Mouse (Mus musculus) heart, embryonic 16.5 days (tissue): ENCODE data around the gene L3mbtl3. TPM values are rescaled to one million over a fixed set of nuclear protein-coding genes. Genes with fewer than 3 reads are reported as not detected.

Experiments used
- ATAC-seq: fragments of 200-750 bp; cut with Nextera tagmentation; replicated peaks from 2 replicates; pipeline ENCODE4 v1.8.0; 2017; ENCODE audit warnings: moderate number of reproducible peaks; ENCODE audit not compliant: insufficient read depth, low FRiP score; ENCODE audit errors: extremely low read depth
- H3K27ac ChIP-seq: fragments of 300-500 bp; sonication (generic); 2 replicates; pipeline ENCODE4 v1.5.1; 2014; ENCODE audit warnings: mild to moderate bottlenecking, low read length, control low read depth, moderate library complexity
- H3K27me3 ChIP-seq: fragments of 300-500 bp; sonication (generic); 2 replicates; pipeline ENCODE4 v1.6.1; 2014; ENCODE audit warnings: low read length, mixed read lengths; ENCODE audit not compliant: control insufficient read depth, insufficient read depth
- H3K36me3 ChIP-seq: fragments of 300-500 bp; sonication (generic); 2 replicates; pipeline ENCODE4 v1.6.1; 2014; ENCODE audit not compliant: control insufficient read depth, insufficient read depth
- H3K4me1 ChIP-seq: fragments of 300-500 bp; sonication (generic); 2 replicates; pipeline ENCODE4 v1.6.1; 2014; ENCODE audit warnings: low read length, mixed read lengths; ENCODE audit not compliant: control insufficient read depth, insufficient read depth
- H3K4me2 ChIP-seq: fragments of 300-500 bp; sonication (generic); 2 replicates; pipeline ENCODE4 v1.6.1; 2014; ENCODE audit warnings: low read depth, mild to moderate bottlenecking, control low read depth, low read length
- H3K4me3 ChIP-seq: fragments of 300-500 bp; sonication (generic); 2 replicates; pipeline ENCODE4 v1.5.1; 2014; ENCODE audit warnings: mild to moderate bottlenecking, control low read depth, low read length
- H3K9ac ChIP-seq: fragments of 300-500 bp; sonication (generic); 2 replicates; pipeline ENCODE4 v1.6.1; 2014; ENCODE audit warnings: low read length, control low read depth
- H3K9me3 ChIP-seq: fragments of 300-500 bp; sonication (generic); replicated peaks from 2 replicates; pipeline ENCODE4 v1.6.1; 2016; ENCODE audit warnings: low read length; ENCODE audit not compliant: control insufficient read depth
- WGBS: fragments of 180-500 bp; shearing (Covaris S2); extraction: QIAGEN DNeasy Blood & Tissue Kit; methylation state at CpG from one replicate; pipeline ENCODE4 v1.1.7; 2014; 5-methylcytosine and 5-hydroxymethylcytosine counted together
- polyA plus RNA-seq: library from polyadenylated mRNA; unstranded; fragments of >200 nt; fragmentation: Nextera tagmentation; extraction: Ambion mirVana; gene quantifications from 2 replicates; pipeline ENCODE4 v1.2.1, GENCODE M21; 2015

Gene L3mbtl3
- polyA plus RNA-seq, 1 experiment from 2014 or later, result 7.5 TPM

- WGBS, result 87% methylated on average over 7 of the region's 7 CpGs
- Histone ChIP-seq H3K4me1 (no peaks in the 10 kb centered on the region), H3K9ac (no peak overlapping the region), H3K36me3 (peaks cover 12% of the 10 kb centered on the region; the same call in 1 of the 2 replicates), H3K27ac (no peak overlapping the region), H3K9me3 (no peaks in the 10 kb centered on the region), H3K4me2 (no peak overlapping the region), H3K27me3 (no peaks in the 10 kb centered on the region), H3K4me3 (no peak overlapping the region)
- ATAC-seq, result no peak
Observed at GRCm38 (mm10) chr10:26287136-26287535, 88.6 kb downstream of the L3mbtl3 start.

DNA sequence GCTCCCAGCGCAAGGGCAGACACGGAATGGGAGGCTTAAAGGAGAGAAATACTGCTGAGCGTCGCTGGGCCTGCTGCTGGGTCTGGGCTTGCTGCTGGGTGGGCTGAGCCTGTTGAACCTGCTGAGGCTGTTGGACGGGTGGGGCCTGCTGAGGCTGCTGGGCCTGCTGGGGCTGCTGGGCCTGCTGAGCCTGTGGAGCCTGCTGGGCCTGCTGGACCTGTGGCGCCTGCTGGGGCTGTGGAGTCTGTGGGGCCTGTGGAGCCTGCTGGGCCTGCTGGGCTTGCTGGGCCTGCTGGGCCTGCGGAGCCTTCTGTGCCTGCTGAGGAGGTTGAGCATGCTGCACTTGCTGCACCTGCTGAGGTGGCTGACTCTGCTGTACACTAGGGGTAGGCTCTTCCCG is 95.8 kb downstream of the L3mbtl3 start:
- Histone ChIP-seq H3K27ac (no peak overlapping the region), H3K4me2 (no peak overlapping the region), H3K4me3 (no peak overlapping the region), H3K9me3 (no peaks in the 10 kb centered on the region), H3K9ac (no peak overlapping the region), H3K36me3 (peaks cover 21% of the 10 kb centered on the region), H3K27me3 (no peaks in the 10 kb centered on the region), H3K4me1 (no peaks in the 10 kb centered on the region)
- no peak for ATAC-seq
- WGBS, result 69% methylated on average over 8 of the region's 8 CpGs

GRCm38 (mm10) chr10:26275414-26275813 is 100.4 kb downstream of the L3mbtl3 start:
- ATAC-seq, result no peak
- WGBS, result 90% methylated on average over 6 of the region's 6 CpGs
- no peak overlapping the region for H3K4me2 ChIP-seq
- no peak overlapping the region for H3K4me3 ChIP-seq
- H3K9ac ChIP-seq, result no peak overlapping the region
- H3K27ac ChIP-seq, result no peak overlapping the region
- H3K4me1 ChIP-seq, result no peaks in the 10 kb centered on the region
- H3K36me3 ChIP-seq, result peaks cover 20% of the 10 kb centered on the region
- no peaks in the 10 kb centered on the region for H3K27me3 ChIP-seq
- H3K9me3 ChIP-seq, result no peaks in the 10 kb centered on the region

DNA sequence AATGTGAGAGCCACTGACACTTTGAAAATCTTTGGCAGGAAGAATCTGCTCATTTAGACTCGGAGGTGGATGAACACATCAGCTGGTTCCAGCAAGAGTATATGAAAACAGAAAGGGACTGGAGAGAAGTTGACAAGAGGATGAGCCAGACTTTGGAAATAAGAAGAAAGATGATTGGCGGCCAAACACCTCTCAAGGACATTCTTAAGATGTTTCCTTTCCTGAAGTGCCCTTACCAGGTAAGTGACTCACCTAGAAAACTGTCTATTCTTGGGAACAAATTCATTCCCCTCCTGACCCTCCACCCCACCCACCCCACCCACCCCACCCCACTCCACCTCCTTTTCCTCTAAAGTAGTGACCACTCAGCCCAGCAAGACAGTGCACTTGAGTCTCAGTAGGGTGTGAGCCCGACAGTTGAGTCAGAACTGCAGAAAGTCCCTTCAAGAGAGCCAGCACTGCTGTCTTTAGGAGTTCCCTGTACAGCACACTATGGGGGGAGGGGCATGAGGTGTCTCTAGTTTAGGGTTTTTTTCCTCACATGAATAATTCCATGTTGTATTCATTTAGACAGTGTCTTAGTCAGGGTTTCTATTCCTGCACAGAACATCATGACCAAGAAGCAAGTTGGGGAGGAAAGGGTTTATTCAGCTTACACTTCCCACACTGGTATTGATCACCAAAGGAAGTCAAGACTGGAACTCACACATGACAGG is 111.9 kb downstream of the L3mbtl3 start:
- no peak for ATAC-seq
- WGBS, result 74% methylated on average over 3 of the region's 3 CpGs
- no peaks in the 10 kb centered on the region for H3K4me1 ChIP-seq
- H3K9me3 ChIP-seq, result no peaks in the 10 kb centered on the region
- H3K4me3 ChIP-seq, result no peak overlapping the region
- H3K27me3 ChIP-seq, result no peaks in the 10 kb centered on the region
- H3K27ac ChIP-seq, result no peak overlapping the region
- no peaks in the 10 kb centered on the region for H3K36me3 ChIP-seq
- no peak overlapping the region for H3K9ac ChIP-seq
- no peak overlapping the region for H3K4me2 ChIP-seq

- Histone ChIP-seq H3K9ac (no peak overlapping the region), H3K36me3 (no peaks in the 10 kb centered on the region), H3K4me2 (no peak overlapping the region), H3K4me1 (no peaks in the 10 kb centered on the region), H3K27ac (no peak overlapping the region), H3K27me3 (no peaks in the 10 kb centered on the region), H3K9me3 (no peaks in the 10 kb centered on the region), H3K4me3 (no peak overlapping the region)
- WGBS, result 56% methylated on average over 4 of the region's 4 CpGs
- no peak for ATAC-seq
Observed at GRCm38 (mm10) chr10:26259908-26260307, 115.9 kb downstream of the L3mbtl3 start.

DNA sequence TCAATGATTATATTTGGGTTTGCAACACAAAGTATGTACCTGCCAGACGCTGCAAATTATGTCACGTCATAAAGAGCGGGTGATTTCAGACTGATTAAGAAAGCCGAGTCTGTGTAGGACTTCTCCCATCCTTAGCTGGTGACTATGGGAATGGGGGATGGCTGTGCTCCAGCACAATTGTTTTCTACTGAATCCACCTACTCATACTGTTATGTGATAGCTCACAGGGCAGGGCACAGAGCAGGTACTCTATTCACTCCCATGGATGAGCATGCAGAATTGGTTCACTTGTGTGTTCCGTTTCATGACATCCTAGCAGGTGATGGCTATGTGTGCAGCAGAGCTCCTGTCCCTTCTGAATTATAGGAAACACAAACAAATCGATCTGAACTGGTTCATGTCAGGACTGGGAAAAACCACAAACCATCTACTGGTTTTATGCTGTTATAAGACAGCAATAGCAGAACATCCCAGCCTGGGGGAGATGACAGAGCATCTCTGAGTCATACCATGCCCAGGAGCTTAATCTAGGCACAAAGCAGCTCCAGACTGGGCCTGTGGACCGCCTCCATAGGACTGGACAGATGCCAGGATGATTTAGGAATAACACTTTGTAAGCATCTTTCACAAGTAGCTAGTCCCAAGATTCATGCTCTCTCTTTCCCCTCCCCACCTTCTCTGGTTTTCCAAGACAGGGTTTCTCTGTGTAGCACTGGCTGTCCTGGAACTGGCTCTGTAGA is 126.2 kb downstream of the L3mbtl3 start:
- ATAC-seq, result no peak
- no peaks in the 10 kb centered on the region for H3K9me3 ChIP-seq
- no peak overlapping the region for H3K4me2 ChIP-seq
- H3K27me3 ChIP-seq, result no peaks in the 10 kb centered on the region
- H3K36me3 ChIP-seq, result no peaks in the 10 kb centered on the region
- no peaks in the 10 kb centered on the region for H3K4me1 ChIP-seq
- H3K9ac ChIP-seq, result no peak overlapping the region
- H3K27ac ChIP-seq, result no peak overlapping the region
- H3K4me3 ChIP-seq, result no peak overlapping the region
- WGBS, result 72% methylated on average over 7 of the region's 7 CpGs

DNA sequence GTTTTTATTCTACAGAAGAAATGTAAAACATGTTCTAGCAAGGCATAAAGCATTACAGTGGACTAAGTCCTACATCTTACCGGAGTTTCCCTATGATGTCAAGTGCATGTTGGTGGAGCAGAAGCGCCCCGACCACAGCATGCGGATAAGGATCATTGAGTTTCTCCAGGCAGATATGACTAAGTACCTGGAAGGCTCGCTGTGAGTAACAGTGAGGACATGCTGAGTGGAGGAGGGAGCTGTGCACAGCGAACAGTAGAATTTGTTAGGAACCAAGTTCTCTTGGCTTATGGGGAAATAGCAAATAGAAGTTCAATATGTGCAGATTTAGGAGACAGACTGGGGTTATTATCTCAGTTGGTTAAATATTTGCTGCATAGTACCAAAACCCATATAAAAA is 131.3 kb downstream of the L3mbtl3 start:
- no peak overlapping the region for H3K9ac ChIP-seq
- no peak overlapping the region for H3K4me3 ChIP-seq
- H3K36me3 ChIP-seq, result no peaks in the 10 kb centered on the region
- H3K27me3 ChIP-seq, result no peaks in the 10 kb centered on the region
- no peak overlapping the region for H3K27ac ChIP-seq
- no peak for ATAC-seq
- WGBS, result 76% methylated on average over 6 of the region's 6 CpGs
- no peaks in the 10 kb centered on the region for H3K4me1 ChIP-seq
- no peaks in the 10 kb centered on the region for H3K9me3 ChIP-seq
- H3K4me2 ChIP-seq, result no peak overlapping the region

DNA sequence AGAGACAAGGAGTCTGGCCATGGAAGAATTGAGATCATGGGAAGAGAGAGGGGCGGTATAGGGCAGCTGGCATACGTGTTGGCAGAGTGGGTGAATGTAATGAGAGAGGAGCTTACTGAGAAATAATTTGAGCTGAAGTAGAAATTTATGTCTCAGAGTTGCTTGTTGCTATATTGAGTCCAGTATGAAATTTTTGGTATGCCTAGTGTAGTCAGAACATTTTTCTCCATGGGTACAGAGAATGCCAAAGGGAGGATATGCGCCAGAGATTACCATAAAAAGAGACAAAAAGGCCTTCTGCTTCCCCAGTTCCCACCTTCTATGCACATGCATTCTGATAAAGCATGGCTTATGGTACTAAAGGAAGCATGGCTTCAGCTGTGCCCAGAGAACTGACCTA is 132.6 kb downstream of the L3mbtl3 start:
- no peaks in the 10 kb centered on the region for H3K36me3 ChIP-seq
- 81% methylated on average over 3 of the region's 3 CpGs for WGBS
- H3K9me3 ChIP-seq, result no peaks in the 10 kb centered on the region

GRCm38 (mm10) chr10:26239090-26239489 is 136.7 kb downstream of the L3mbtl3 start:
- Histone ChIP-seq H3K27ac (no peak overlapping the region), H3K9me3 (no peaks in the 10 kb centered on the region), H3K9ac (no peak overlapping the region), H3K27me3 (no peaks in the 10 kb centered on the region), H3K4me1 (no peaks in the 10 kb centered on the region), H3K4me3 (no peak overlapping the region), H3K4me2 (no peak overlapping the region), H3K36me3 (no peaks in the 10 kb centered on the region)
- 47% methylated on average over 1 of the region's 1 CpGs for WGBS
- no peak for ATAC-seq

More for the DNA sequence above, 132.6 kb downstream of the L3mbtl3 start:
- Histone ChIP-seq H3K4me2 (no peak overlapping the region), H3K27ac (no peak overlapping the region), H3K27me3 (no peaks in the 10 kb centered on the region), H3K4me1 (no peaks in the 10 kb centered on the region), H3K9ac (no peak overlapping the region), H3K4me3 (no peak overlapping the region)
- no peak for ATAC-seq
